Mouse (Mus musculus): ENCODE results near the gene Gnat1. TPM values are rescaled to one million over a fixed set of nuclear protein-coding genes. Genes with fewer than 3 reads are reported as not detected.

The Gnat1 gene
- polyA plus RNA-seq, 1 experiment from 2014 or later, result 2.4 TPM

- Histone ChIP-seq H3K9ac (ENCODE audit: low read length) (peak overlapping the region; percentile 23; the same call in 1 of the 2 replicates), H3K4me3 (ENCODE audit: low read depth, low read length) (no peak overlapping the region), H3K4me2 (ENCODE audit: low read depth) (peak overlapping the region; percentile 27), H3K4me1 (ENCODE audit: control insufficient read depth, insufficient read depth, low read length) (peaks cover 37% of the 10 kb centered on the region), H3K27ac (ENCODE audit: low read depth, low read length) (peak overlapping the region; percentile 72), H3K27me3 (ENCODE audit: control insufficient read depth, insufficient read depth, low read length) (no peaks in the 10 kb centered on the region), H3K9me3 (ENCODE audit: control insufficient read depth, low read length) (no peaks in the 10 kb centered on the region), H3K36me3 (ENCODE audit: control insufficient read depth, insufficient read depth, low read length) (no peaks in the 10 kb centered on the region)
- DNase-seq (ENCODE audit: low spot score) (peak; percentile 84), ATAC-seq (ENCODE audit: insufficient read depth, low FRiP score, low TSS enrichment) (peak; percentile 61)
- WGBS, result 23% methylated on average over 7 of the region's 7 CpGs
Measured at GRCm38 (mm10) chr9:107637070-107637469, 42.4 kb downstream of the Gnat1 start.

GRCm38 (mm10) chr9:107635279-107636028 is 44.1 kb downstream of the Gnat1 start, which contains the start of gene Gnai2:
Gnai2 (minus strand) TSS chr9:107635367.
- H3K27ac ChIP-seq (ENCODE audit: low read depth, low read length), result peak within 1 kb of the TSS; percentile 98
- peak within 1 kb of the TSS; percentile 90 for H3K4me3 ChIP-seq (ENCODE audit: low read depth, low read length)
- peak within 1 kb of the TSS; percentile 89 for H3K9ac ChIP-seq (ENCODE audit: low read length)
- DNase-seq (ENCODE audit: low spot score), result peak; percentile 97
- no peaks in the 10 kb centered on the region for H3K36me3 ChIP-seq (ENCODE audit: control insufficient read depth, insufficient read depth, low read length)
- H3K9me3 ChIP-seq (ENCODE audit: control insufficient read depth, low read length), result no peaks in the 10 kb centered on the region
- peak; percentile 83 for ATAC-seq (ENCODE audit: insufficient read depth, low FRiP score, low TSS enrichment)
- 2% methylated on average over 37 of the region's 38 CpGs for WGBS
- peak within 1 kb of the TSS; percentile 77 for H3K4me2 ChIP-seq (ENCODE audit: low read depth)
- peaks cover 52% of the 10 kb centered on the region for H3K4me1 ChIP-seq (ENCODE audit: control insufficient read depth, insufficient read depth, low read length)
- no peaks in the 10 kb centered on the region for H3K27me3 ChIP-seq (ENCODE audit: control insufficient read depth, insufficient read depth, low read length)

- no peaks in the 10 kb centered on the region for H3K36me3 ChIP-seq (ENCODE audit: control insufficient read depth, insufficient read depth, low read length)
- WGBS, result under 1% methylated on average over 35 of the region's 35 CpGs
- H3K9ac ChIP-seq (ENCODE audit: low read length), result peak overlapping the region; percentile 89
- peaks cover 57% of the 10 kb centered on the region for H3K4me1 ChIP-seq (ENCODE audit: control insufficient read depth, insufficient read depth, low read length)
- H3K4me2 ChIP-seq (ENCODE audit: low read depth), result peak overlapping the region; percentile 77
- H3K27me3 ChIP-seq (ENCODE audit: control insufficient read depth, insufficient read depth, low read length), result no peaks in the 10 kb centered on the region
- DNase-seq (ENCODE audit: low spot score) (no peak), ATAC-seq (ENCODE audit: insufficient read depth, low FRiP score, low TSS enrichment) (no peak)
- H3K9me3 ChIP-seq (ENCODE audit: control insufficient read depth, low read length), result no peaks in the 10 kb centered on the region
- peak overlapping the region; percentile 98 for H3K27ac ChIP-seq (ENCODE audit: low read depth, low read length)
- H3K4me3 ChIP-seq (ENCODE audit: low read depth, low read length), result peak overlapping the region; percentile 90
Measured at GRCm38 (mm10) chr9:107634406-107635278, 44.9 kb downstream of the Gnat1 start.

DNA sequence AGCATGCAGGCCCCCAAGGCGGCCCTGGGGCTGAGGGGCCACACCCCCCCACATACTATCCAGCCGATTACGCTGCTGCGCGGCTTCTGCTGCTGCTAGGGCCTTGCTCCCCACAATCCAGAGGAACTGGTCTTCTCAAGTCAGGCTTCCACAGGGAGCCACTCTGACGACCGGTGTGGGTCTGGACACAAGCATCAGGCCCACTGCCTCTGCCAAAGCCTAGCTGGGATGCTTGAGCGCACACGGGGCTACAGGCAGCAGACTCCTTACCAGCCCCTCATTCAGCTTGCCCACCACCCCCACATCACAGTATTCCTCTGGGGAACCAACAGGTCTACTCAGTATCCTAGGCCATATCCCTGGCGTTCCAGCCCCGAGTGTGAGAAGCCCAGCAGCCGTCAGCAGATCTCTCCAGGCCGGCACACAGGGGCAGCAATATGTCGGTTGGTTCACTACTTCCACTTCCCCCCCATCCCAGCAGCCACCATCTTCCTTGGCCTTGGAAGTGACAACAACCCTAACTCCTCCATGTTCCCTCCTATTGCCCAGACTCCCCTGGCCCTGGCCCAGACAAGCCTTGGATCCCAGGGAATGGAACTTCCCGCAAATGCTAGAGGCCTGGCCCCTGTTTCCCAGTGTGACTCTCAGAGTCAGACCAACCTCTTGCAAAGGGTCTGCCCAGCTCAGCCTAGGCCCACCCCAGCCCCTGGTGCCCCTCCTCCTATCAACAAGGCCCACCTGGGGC is 45.7 kb downstream of the Gnat1 start:
- WGBS, result under 1% methylated on average over 15 of the region's 15 CpGs
- DNase-seq (ENCODE audit: low spot score), result peak; percentile 49
- Histone ChIP-seq H3K4me1 (ENCODE audit: control insufficient read depth, insufficient read depth, low read length) (peaks cover 65% of the 10 kb centered on the region), H3K9me3 (ENCODE audit: control insufficient read depth, low read length) (no peaks in the 10 kb centered on the region), H3K4me3 (ENCODE audit: low read depth, low read length) (peak overlapping the region; percentile 90), H3K4me2 (ENCODE audit: low read depth) (peak overlapping the region; percentile 77), H3K9ac (ENCODE audit: low read length) (peak overlapping the region; percentile 89), H3K36me3 (ENCODE audit: control insufficient read depth, insufficient read depth, low read length) (no peaks in the 10 kb centered on the region), H3K27ac (ENCODE audit: low read depth, low read length) (peak overlapping the region; percentile 98), H3K27me3 (ENCODE audit: control insufficient read depth, insufficient read depth, low read length) (no peaks in the 10 kb centered on the region)
- no peak for ATAC-seq (ENCODE audit: insufficient read depth, low FRiP score, low TSS enrichment)

- DNase-seq (ENCODE audit: low spot score) (peak; percentile 79), ATAC-seq (ENCODE audit: insufficient read depth, low FRiP score, low TSS enrichment) (no peak)
- Histone ChIP-seq H3K27ac (ENCODE audit: low read depth, low read length) (peak overlapping the region; percentile 98), H3K9me3 (ENCODE audit: control insufficient read depth, low read length) (no peaks in the 10 kb centered on the region), H3K4me3 (ENCODE audit: low read depth, low read length) (peak overlapping the region; percentile 90), H3K9ac (ENCODE audit: low read length) (peak overlapping the region; percentile 89), H3K36me3 (ENCODE audit: control insufficient read depth, insufficient read depth, low read length) (no peaks in the 10 kb centered on the region; the same call in 1 of the 2 replicates), H3K27me3 (ENCODE audit: control insufficient read depth, insufficient read depth, low read length) (no peaks in the 10 kb centered on the region), H3K4me1 (ENCODE audit: control insufficient read depth, insufficient read depth, low read length) (peaks cover 72% of the 10 kb centered on the region), H3K4me2 (ENCODE audit: low read depth) (peak overlapping the region; percentile 77)
- WGBS, result 2% methylated on average over 33 of the region's 33 CpGs
Measured at GRCm38 (mm10) chr9:107633091-107633660, 46.3 kb downstream of the Gnat1 start.

GRCm38 (mm10) chr9:107632478-107632877 is 47.0 kb downstream of the Gnat1 start:
- 69% methylated on average over 6 of the region's 6 CpGs for WGBS

DNA sequence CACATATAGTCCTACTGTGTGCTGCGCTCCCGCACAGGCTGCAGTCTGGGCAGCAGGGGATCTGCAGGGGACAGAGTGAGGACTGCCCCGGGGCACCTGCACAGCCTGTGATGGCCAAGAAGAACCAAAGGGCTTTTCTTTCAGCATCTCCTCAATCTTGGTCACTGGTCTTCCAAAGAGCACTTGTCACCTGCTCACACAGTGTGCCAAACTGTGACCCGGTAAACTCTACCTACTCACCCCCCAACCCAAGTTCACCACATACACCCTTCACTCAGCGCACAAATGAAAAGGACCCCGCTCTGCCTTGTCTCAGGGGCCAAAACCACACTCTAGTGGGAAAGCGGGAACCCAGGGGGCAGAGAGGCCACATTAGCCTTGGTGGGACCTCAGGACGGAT is 47.7 kb downstream of the Gnat1 start:
- Histone ChIP-seq H3K36me3 (ENCODE audit: control insufficient read depth, insufficient read depth, low read length) (no peaks in the 10 kb centered on the region; the same call in 1 of the 2 replicates), H3K4me2 (ENCODE audit: low read depth) (peak overlapping the region; percentile 77), H3K4me1 (ENCODE audit: control insufficient read depth, insufficient read depth, low read length) (peaks cover 75% of the 10 kb centered on the region), H3K9ac (ENCODE audit: low read length) (peak overlapping the region; percentile 37; the same call in 1 of the 2 replicates), H3K4me3 (ENCODE audit: low read depth, low read length) (peak overlapping the region; percentile 90), H3K9me3 (ENCODE audit: control insufficient read depth, low read length) (no peaks in the 10 kb centered on the region), H3K27me3 (ENCODE audit: control insufficient read depth, insufficient read depth, low read length) (no peaks in the 10 kb centered on the region), H3K27ac (ENCODE audit: low read depth, low read length) (peak overlapping the region; percentile 98)
- DNase-seq (ENCODE audit: low spot score) (no peak), ATAC-seq (ENCODE audit: insufficient read depth, low FRiP score, low TSS enrichment) (no peak)
- 76% methylated on average over 8 of the region's 8 CpGs for WGBS

More at GRCm38 (mm10) chr9:107632478-107632877, 47.0 kb downstream of the Gnat1 start:
- Histone ChIP-seq H3K27me3 (ENCODE audit: control insufficient read depth, insufficient read depth, low read length) (no peaks in the 10 kb centered on the region), H3K4me3 (ENCODE audit: low read depth, low read length) (peak overlapping the region; percentile 90), H3K9ac (ENCODE audit: low read length) (peak overlapping the region; percentile 89), H3K9me3 (ENCODE audit: control insufficient read depth, low read length) (no peaks in the 10 kb centered on the region), H3K4me1 (ENCODE audit: control insufficient read depth, insufficient read depth, low read length) (peaks cover 75% of the 10 kb centered on the region), H3K27ac (ENCODE audit: low read depth, low read length) (peak overlapping the region; percentile 98), H3K36me3 (ENCODE audit: control insufficient read depth, insufficient read depth, low read length) (no peaks in the 10 kb centered on the region; the same call in 1 of the 2 replicates), H3K4me2 (ENCODE audit: low read depth) (peak overlapping the region; percentile 77)
- DNase-seq (ENCODE audit: low spot score), result no peak
- no peak for ATAC-seq (ENCODE audit: insufficient read depth, low FRiP score, low TSS enrichment)

Measured in neural tube, embryonic 11.5 days (tissue).